Mouse (Mus musculus) kidney, adult 2 months (tissue): ENCODE measurements around the gene Dner.

ENCODE experiments used
- CTCF ChIP-seq: fragments of 200-500 bp; conservative IDR thresholded peaks from 2 replicates; pipeline ENCODE4 v1.5.1; 2011; ENCODE audit warnings: low read depth, mild to moderate bottlenecking, control low read depth, low read length, moderate library complexity, mixed read lengths; ENCODE audit not compliant: insufficient read depth, insufficient read length
- POLR2A ChIP-seq: fragments of 200-500 bp; IDR thresholded peaks from one replicate; pipeline ENCODE4 v1.6.1; 2011; ENCODE audit warnings: low read depth, low read length, control low read depth

DNA sequence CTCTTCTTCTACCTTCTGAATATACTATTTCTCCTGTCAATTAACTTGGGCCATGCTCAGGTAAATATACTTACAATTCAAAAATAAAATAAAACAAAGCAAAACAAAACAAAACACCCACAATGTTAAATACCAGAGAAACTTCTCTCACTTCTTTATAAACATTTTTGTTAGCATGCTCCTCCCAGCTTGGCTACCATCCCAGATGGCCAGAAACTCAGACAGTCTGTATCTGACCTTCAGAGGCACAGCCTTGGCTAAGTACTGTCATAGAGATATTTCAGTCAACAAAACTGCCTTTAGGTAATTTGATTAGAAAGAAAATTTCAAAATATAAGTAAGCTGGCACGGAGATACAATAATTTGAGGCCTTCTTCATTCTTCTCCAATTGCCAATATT lies 259.7 kb downstream of the Dner start:
- TF ChIP-seq CTCF (no peak), POLR2A (no peak)
